Mouse (Mus musculus): Measurements from ENCODE around the gene Angel1. TPM values are rescaled to one million over a fixed set of nuclear protein-coding genes. Genes with fewer than 3 reads are reported as not detected.

The Angel1 gene
- polyA plus RNA-seq, 1 experiment from 2014 or later: 11.3 TPM

DNA sequence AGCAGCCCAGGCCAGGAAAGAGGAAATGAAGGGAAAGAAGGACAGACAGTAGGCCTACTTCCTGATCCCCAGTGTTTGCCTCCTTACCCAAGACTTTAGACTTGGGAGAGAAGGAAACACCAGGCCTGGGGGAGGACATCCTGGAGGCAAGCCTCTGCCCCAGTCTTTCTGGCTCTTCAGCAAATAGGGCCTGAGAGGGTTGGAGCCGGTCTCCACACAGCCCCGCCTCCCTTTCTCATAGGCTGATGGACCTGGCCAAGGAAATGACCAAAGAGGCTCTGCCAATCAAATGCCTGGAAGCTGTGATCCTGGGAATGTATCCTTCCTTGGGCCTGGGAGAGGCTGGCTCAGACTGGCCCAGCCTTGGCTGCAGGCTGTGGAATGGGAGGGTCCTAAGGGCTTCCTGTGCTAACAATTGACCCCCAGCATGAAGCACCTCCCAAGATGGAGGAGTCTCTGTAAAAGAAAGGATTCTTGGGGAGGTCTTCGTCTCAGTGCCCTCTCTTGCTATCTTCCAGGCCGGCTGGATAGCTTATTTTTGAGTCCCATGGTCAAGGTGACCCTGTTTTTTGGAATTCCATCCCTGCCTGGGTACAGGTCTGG lies 38.2 kb downstream of the Angel1 start:
- Histone ChIP-seq H3K9me3 (ENCODE audit: control insufficient read depth, low read length) (no peaks in the 10 kb centered on the region), H3K9ac (replicated peaks; ENCODE audit: low read length) (no peak overlapping the region), H3K4me1 (ENCODE audit: control insufficient read depth, insufficient read depth, low read length) (peaks cover 10% of the 10 kb centered on the region), H3K4me2 (ENCODE audit: low read length) (no peak overlapping the region), H3K4me3 (replicated peaks; ENCODE audit: low read depth, low read length) (no peak overlapping the region), H3K27me3 (ENCODE audit: control insufficient read depth, insufficient read depth, low read length) (no peaks in the 10 kb centered on the region), H3K36me3 (ENCODE audit: control insufficient read depth, insufficient read depth, low read length) (peaks cover 82% of the 10 kb centered on the region), H3K27ac (replicated peaks; ENCODE audit: low read depth, low read length) (no peak overlapping the region)
- no peak for ATAC-seq (ENCODE audit: low FRiP score, low TSS enrichment)
- DNase-seq: no peak
- 87% methylated on average over 4 of the region's 4 CpGs for WGBS

DNA sequence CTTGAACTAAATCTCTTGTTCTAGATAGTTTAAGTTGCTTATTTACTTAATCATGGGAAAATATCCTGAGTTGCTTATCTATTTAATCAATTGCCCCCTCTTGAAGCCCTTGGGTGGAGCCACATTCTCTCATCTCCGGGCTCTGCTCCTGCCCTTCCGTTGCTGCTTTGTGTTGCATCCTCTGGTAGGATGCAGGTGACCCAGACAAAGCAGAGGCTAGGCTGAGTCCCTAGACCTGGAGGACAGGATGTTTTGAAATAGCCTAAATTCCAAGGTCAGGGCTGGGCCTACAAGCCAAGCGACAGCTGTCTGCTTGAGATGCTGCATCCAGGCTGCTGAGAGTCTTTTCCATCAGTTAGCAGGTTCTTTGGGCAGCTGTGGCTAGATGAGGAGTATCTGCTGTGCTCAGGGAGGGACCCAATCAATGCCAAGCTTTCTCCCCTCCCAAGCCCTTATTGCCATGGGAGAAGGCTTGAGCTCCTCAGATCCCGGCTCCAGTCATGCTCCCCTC lies 38.8 kb downstream of the Angel1 start:
- no peak overlapping the region for H3K9ac ChIP-seq (replicated peaks; ENCODE audit: low read length)
- H3K4me1 ChIP-seq (ENCODE audit: control insufficient read depth, insufficient read depth, low read length): peaks cover 16% of the 10 kb centered on the region
- H3K4me2 ChIP-seq (ENCODE audit: low read length): no peak overlapping the region
- no peaks in the 10 kb centered on the region for H3K27me3 ChIP-seq (ENCODE audit: control insufficient read depth, insufficient read depth, low read length)
- ATAC-seq (ENCODE audit: low FRiP score, low TSS enrichment): no peak
- H3K4me3 ChIP-seq (replicated peaks; ENCODE audit: low read depth, low read length): no peak overlapping the region
- no peaks in the 10 kb centered on the region for H3K9me3 ChIP-seq (ENCODE audit: control insufficient read depth, low read length)
- WGBS: 84% methylated on average over 4 of the region's 4 CpGs
- DNase-seq: no peak
- peaks cover 80% of the 10 kb centered on the region for H3K36me3 ChIP-seq (ENCODE audit: control insufficient read depth, insufficient read depth, low read length)
- H3K27ac ChIP-seq (replicated peaks; ENCODE audit: low read depth, low read length): no peak overlapping the region

DNA sequence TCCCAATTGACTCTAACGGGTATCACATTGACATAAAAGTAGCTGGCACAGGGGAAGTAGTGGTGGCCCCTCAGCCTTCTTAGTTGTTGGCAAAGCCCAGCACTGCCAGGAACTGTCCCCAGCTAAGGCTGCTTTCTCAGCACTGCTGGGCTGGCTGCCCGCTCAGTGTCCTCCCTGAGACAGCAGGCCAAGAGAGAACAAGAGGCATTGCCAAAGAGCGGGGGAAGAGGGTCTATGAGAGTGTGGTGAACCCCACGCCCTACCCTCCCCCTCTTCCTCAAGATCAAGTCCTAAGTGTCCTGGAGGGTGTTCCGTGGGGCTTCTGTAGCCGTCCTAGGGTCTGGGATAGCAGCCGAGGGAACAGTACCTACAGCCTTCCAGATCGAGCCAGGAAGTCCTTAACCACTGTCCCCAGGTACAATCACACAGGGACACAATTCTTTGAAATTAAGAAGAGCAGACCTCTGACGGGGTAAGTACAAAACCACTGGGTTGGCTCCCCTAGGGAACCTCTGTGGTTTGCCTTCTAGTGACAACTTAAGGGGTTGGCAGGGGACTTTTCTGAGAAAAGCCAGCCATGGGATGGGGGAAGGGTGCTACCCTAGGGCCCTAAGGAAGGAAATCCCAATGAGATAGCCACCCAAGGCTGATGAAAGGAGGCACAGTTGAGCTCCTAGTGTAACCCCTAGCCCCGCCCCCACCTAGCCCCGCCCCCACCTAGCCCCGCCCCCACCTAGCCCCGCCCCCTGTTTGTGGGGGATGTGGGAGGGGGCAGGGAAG lies 39.5 kb downstream of the Angel1 start:
- Histone ChIP-seq H3K9me3 (ENCODE audit: control insufficient read depth, low read length) (no peaks in the 10 kb centered on the region), H3K27ac (replicated peaks; ENCODE audit: low read depth, low read length) (no peak overlapping the region), H3K4me3 (replicated peaks; ENCODE audit: low read depth, low read length) (no peak overlapping the region), H3K4me2 (ENCODE audit: low read length) (no peak overlapping the region), H3K9ac (replicated peaks; ENCODE audit: low read length) (no peak overlapping the region), H3K27me3 (ENCODE audit: control insufficient read depth, insufficient read depth, low read length) (no peaks in the 10 kb centered on the region), H3K4me1 (ENCODE audit: control insufficient read depth, insufficient read depth, low read length) (peaks cover 24% of the 10 kb centered on the region), H3K36me3 (ENCODE audit: control insufficient read depth, insufficient read depth, low read length) (peaks cover 75% of the 10 kb centered on the region)
- WGBS: 61% methylated on average over 13 of the region's 13 CpGs
- no peak for ATAC-seq (ENCODE audit: low FRiP score, low TSS enrichment)
- no peak for DNase-seq

DNA sequence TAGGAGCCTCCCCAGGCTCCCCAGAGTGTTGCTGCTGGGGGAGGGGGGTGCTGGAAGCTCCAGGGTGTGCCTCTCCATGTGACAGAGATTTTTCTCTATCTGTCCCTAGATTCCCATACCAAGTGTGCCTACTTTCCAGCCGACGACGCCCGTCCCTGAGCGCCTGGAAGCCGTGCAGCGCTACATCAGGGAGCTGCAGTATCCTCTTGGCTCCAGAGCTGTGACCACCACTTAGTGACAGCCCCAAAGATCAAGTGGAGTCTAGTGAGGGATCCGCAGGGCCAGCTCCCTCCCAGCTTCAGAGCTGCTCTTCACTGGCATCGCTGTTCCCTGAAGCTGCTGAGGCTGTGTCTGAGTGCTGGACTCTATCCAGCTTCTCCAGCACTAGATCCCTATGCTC lies 41.0 kb downstream of the Angel1 start:
- H3K4me2 ChIP-seq (ENCODE audit: low read length): no peak overlapping the region
- no peak for DNase-seq
- peaks cover 35% of the 10 kb centered on the region for H3K4me1 ChIP-seq (ENCODE audit: control insufficient read depth, insufficient read depth, low read length)

DNA sequence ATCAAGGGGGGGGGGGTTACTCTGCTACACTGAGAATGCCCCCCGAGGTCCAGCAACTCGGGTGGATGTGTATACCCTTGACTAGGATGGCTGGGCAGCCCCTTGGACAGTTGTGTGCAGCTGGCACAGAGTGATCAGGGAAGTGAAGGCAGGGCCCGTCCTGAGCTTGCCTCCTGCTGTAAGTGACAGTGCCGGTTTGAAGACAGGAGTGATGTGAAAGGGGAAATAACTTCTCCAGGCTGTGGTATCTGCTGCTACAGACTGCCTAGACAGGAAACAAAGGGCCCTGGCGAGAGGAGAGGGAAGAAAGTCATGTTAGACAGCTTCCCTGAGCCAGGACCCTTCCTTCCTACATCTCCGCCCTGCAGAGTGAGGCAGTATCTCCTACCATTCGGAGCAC lies 42.6 kb downstream of the Angel1 start:
- Histone ChIP-seq H3K4me1 (ENCODE audit: control insufficient read depth, insufficient read depth, low read length) (peaks cover 35% of the 10 kb centered on the region), H3K27me3 (ENCODE audit: control insufficient read depth, insufficient read depth, low read length) (no peaks in the 10 kb centered on the region), H3K4me2 (ENCODE audit: low read length) (no peak overlapping the region), H3K27ac (replicated peaks; ENCODE audit: low read depth, low read length) (no peak overlapping the region), H3K4me3 (replicated peaks; ENCODE audit: low read depth, low read length) (no peak overlapping the region), H3K36me3 (ENCODE audit: control insufficient read depth, insufficient read depth, low read length) (peaks cover 48% of the 10 kb centered on the region), H3K9ac (replicated peaks; ENCODE audit: low read length) (no peak overlapping the region), H3K9me3 (ENCODE audit: control insufficient read depth, low read length) (no peaks in the 10 kb centered on the region)
- ATAC-seq (ENCODE audit: low FRiP score, low TSS enrichment): no peak
- WGBS: 86% methylated on average over 7 of the region's 7 CpGs
- DNase-seq: no peak

More for the DNA sequence above, 41.0 kb downstream of the Angel1 start:
- 75% methylated on average over 9 of the region's 9 CpGs for WGBS
- H3K27me3 ChIP-seq (ENCODE audit: control insufficient read depth, insufficient read depth, low read length): no peaks in the 10 kb centered on the region
- ATAC-seq (ENCODE audit: low FRiP score, low TSS enrichment): no peak
- H3K4me3 ChIP-seq (replicated peaks; ENCODE audit: low read depth, low read length): no peak overlapping the region
- no peak overlapping the region for H3K9ac ChIP-seq (replicated peaks; ENCODE audit: low read length)
- H3K9me3 ChIP-seq (ENCODE audit: control insufficient read depth, low read length): no peaks in the 10 kb centered on the region
- peaks cover 62% of the 10 kb centered on the region for H3K36me3 ChIP-seq (ENCODE audit: control insufficient read depth, insufficient read depth, low read length)
- no peak overlapping the region for H3K27ac ChIP-seq (replicated peaks; ENCODE audit: low read depth, low read length)

DNA sequence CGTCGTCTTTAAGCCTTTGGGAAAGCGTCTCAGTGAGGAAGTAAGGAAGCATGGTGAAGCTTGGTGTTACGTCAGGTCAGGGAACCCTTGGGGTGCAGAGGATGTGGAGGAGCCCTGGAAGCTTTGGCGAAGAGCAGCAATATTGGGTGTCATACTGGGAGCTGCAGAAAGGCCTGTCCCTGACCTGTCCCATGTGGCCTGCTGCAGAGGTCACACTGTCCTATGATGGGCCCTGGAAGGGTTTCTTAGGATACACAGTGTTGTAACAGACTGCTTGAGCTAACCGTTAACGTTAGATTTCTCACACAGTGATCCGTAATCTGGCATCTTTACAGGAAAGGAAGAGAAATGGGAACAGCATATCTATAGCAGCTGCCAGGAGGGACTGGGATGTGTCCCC lies 44.1 kb downstream of the Angel1 start:
- Histone ChIP-seq H3K27me3 (ENCODE audit: control insufficient read depth, insufficient read depth, low read length) (no peaks in the 10 kb centered on the region), H3K36me3 (ENCODE audit: control insufficient read depth, insufficient read depth, low read length) (peaks cover 35% of the 10 kb centered on the region), H3K4me2 (ENCODE audit: low read length) (peak overlapping the region; percentile 95), H3K27ac (replicated peaks; ENCODE audit: low read depth, low read length) (no peak overlapping the region), H3K4me1 (ENCODE audit: control insufficient read depth, insufficient read depth, low read length) (peaks cover 35% of the 10 kb centered on the region), H3K4me3 (replicated peaks; ENCODE audit: low read depth, low read length) (peak overlapping the region; percentile 99), H3K9ac (replicated peaks; ENCODE audit: low read length) (no peak overlapping the region), H3K9me3 (ENCODE audit: control insufficient read depth, low read length) (no peaks in the 10 kb centered on the region)
- WGBS: 83% methylated on average over 8 of the region's 8 CpGs
- DNase-seq (no peak), ATAC-seq (ENCODE audit: low FRiP score, low TSS enrichment) (no peak)

DNA sequence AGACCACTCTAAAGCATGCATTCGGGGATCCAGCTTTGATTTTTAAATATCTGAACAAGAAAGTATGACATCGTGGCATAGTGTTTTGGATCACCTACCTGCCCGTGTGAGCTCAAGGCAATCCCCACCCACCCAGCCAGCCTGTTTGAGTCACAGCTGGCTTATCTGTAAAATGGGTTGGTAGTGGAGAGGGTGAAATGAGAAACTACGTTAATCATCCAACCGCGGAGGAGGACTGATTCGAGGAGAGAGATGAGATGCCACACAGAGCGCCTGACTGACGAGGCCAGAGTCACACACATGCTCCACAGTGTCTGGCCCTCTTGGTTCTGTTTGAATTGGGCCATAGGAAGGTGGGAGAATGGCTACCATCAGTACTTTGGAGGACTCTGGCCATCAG lies 44.6 kb downstream of the Angel1 start:
- no peak for DNase-seq
- WGBS: 90% methylated on average over 9 of the region's 9 CpGs
- peaks cover 31% of the 10 kb centered on the region for H3K36me3 ChIP-seq (ENCODE audit: control insufficient read depth, insufficient read depth, low read length)
- no peaks in the 10 kb centered on the region for H3K27me3 ChIP-seq (ENCODE audit: control insufficient read depth, insufficient read depth, low read length)
- peak overlapping the region; percentile 99 for H3K4me3 ChIP-seq (replicated peaks; ENCODE audit: low read depth, low read length)
- no peak for ATAC-seq (ENCODE audit: low FRiP score, low TSS enrichment)
- H3K9me3 ChIP-seq (ENCODE audit: control insufficient read depth, low read length): no peaks in the 10 kb centered on the region
- peaks cover 35% of the 10 kb centered on the region for H3K4me1 ChIP-seq (ENCODE audit: control insufficient read depth, insufficient read depth, low read length)
- H3K9ac ChIP-seq (replicated peaks; ENCODE audit: low read length): no peak overlapping the region; the same call in 1 of the 2 replicates
- H3K4me2 ChIP-seq (ENCODE audit: low read length): peak overlapping the region; percentile 95
- H3K27ac ChIP-seq (replicated peaks; ENCODE audit: low read depth, low read length): no peak overlapping the region

DNA sequence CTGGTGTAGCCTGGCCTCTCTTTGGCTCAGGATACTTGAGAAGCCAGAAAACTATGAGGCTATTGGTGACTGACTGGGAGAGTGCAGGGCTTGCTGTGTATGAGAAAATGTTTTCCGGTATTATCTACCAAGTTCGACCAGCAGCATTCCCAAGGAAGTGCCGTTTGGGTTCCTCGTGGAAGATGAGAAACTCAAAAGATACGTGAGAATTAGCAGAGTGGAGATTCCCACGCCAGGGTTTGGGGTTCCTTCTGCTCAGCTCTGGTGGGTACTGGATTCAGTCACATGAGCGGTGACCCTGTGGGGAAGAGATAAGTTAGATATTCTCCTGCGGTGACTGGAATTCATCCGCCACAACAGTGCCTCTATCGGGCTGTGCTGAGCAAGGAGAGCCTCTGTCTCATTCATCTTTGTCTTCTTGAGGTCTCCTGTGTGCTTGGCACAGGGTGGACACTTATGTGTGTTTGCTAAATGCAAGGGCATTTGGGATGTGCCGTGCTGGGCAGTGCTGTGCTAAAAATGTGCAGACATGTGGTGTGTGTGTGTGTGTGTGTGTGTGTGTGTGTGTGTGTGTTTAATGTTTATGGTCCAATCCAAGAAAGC lies 45.6 kb downstream of the Angel1 start:
- 37% methylated on average over 11 of the region's 11 CpGs for WGBS
- ATAC-seq (ENCODE audit: low FRiP score, low TSS enrichment) (0 out of 2 replicates have a peak, but pooled peaks have one; percentile 37), DNase-seq (peak; percentile 71)
- Histone ChIP-seq H3K27ac (replicated peaks; ENCODE audit: low read depth, low read length) (peak overlapping the region; percentile 97), H3K9me3 (ENCODE audit: control insufficient read depth, low read length) (no peaks in the 10 kb centered on the region), H3K4me1 (ENCODE audit: control insufficient read depth, insufficient read depth, low read length) (peaks cover 35% of the 10 kb centered on the region), H3K36me3 (ENCODE audit: control insufficient read depth, insufficient read depth, low read length) (peaks cover 23% of the 10 kb centered on the region; the same call in 1 of the 2 replicates), H3K27me3 (ENCODE audit: control insufficient read depth, insufficient read depth, low read length) (no peaks in the 10 kb centered on the region), H3K9ac (replicated peaks; ENCODE audit: low read length) (peak overlapping the region; percentile 99), H3K4me2 (ENCODE audit: low read length) (peak overlapping the region; percentile 95), H3K4me3 (replicated peaks; ENCODE audit: low read depth, low read length) (peak overlapping the region; percentile 99)

Data from midbrain, embryonic 14.5 days (tissue).